Comparison of ENCODE assay signal across 8 mouse cellular contexts in genomic region chr14:113314499-113314898, GRCm38 (mm10). TPM values are rescaled to one million over a fixed set of nuclear protein-coding genes. Genes with fewer than 3 reads are reported as not detected.
DNase-seq lines count a peak whose midpoint lies in the region; ATAC-seq and TF ChIP-seq lines count a peak whose summit lies in the region.
"Not testable (repeated sequence)": the region's sequence is repeated elsewhere in the genome, so short reads cannot be mapped to it uniquely, and the experiment has no call there.

Tpm3-rs7 (plus strand) TSS chr14:113314608.

- TF ChIP-seq EP300 in ES-Bruce4 (IDR thresholded peaks at IDR 0.05; ENCODE audit: insufficient read depth, low read depth, low read length) = not testable (repeated sequence)

- not testable (repeated sequence) for H3K4me1 ChIP-seq in ES-Bruce4 (ENCODE audit: control insufficient read depth, insufficient read depth, low read length); bone marrow macrophage, adult 2 months (ENCODE audit: control insufficient read depth, insufficient read depth, low read length); heart, embryonic 16.5 days (ENCODE audit: control insufficient read depth, insufficient read depth, low read length)

- H3K4me2 ChIP-seq in heart, embryonic 16.5 days (ENCODE audit: low read depth, low read length) = not testable (repeated sequence)

- not testable (repeated sequence) for H3K9ac ChIP-seq in ES-Bruce4 (ENCODE audit: low read depth, poor library complexity, severe bottlenecking); heart, embryonic 16.5 days (ENCODE audit: low read length)

- not testable (repeated sequence) for H3K27ac ChIP-seq in ES-Bruce4 (ENCODE audit: insufficient read depth, low read length); bone marrow macrophage, adult 2 months (ENCODE audit: insufficient read depth, low read depth, low read length); heart, embryonic 16.5 days (ENCODE audit: low read length)

- not testable (repeated sequence) for H3K27me3 ChIP-seq in ES-Bruce4 (ENCODE audit: control insufficient read depth, insufficient read depth, low read length, poor library complexity, severe bottlenecking); heart, embryonic 16.5 days (ENCODE audit: control insufficient read depth, insufficient read depth, low read length)

- 88% methylated on average over 16 of the region's 16 CpGs for WGBS in heart, embryonic 16.5 days

- ATAC-seq in heart, embryonic 16.5 days (replicated peaks; ENCODE audit: extremely low read depth, insufficient read depth, low FRiP score); neutrophil, adult 5-6 weeks (ENCODE audit: extremely low read depth, insufficient number of reproducible peaks, low FRiP score, poor library complexity, severe bottlenecking): not testable (repeated sequence)

- not testable (repeated sequence) for DNase-seq in adrenal gland, adult 8-10 months; layer of hippocampus, adult 18-20 months (ENCODE audit: low spot score in 2 of 2); left cerebral cortex, adult 18-20 months (ENCODE audit: low spot score in 2 of 2); left cerebral cortex, postnatal 4 days

- not testable (repeated sequence) for H3K9me3 ChIP-seq in ES-Bruce4 (replicated peaks; ENCODE audit: control insufficient read depth, insufficient read depth, low read length, poor library complexity, severe bottlenecking); heart, embryonic 16.5 days (replicated peaks; ENCODE audit: control insufficient read depth, low read length)

- intact Hi-C loops in left cerebral cortex, postnatal 4 days (cut with DNase I) = not testable (repeated sequence)

- H3K4me3 ChIP-seq in ES-Bruce4 (ENCODE audit: low read depth, low read length); bone marrow macrophage, adult 2 months (ENCODE audit: insufficient read depth, low read length); heart, embryonic 16.5 days (ENCODE audit: low read length): not testable (repeated sequence)

- not testable (repeated sequence) for H3K36me3 ChIP-seq in ES-Bruce4 (ENCODE audit: control insufficient read depth, insufficient read depth, low read length, poor library complexity, severe bottlenecking); heart, embryonic 16.5 days (ENCODE audit: control insufficient read depth, insufficient read depth)

- TF ChIP-seq POLR2A in ES-Bruce4 (IDR thresholded peaks at IDR 0.05; ENCODE audit: insufficient read depth, low read length); bone marrow macrophage, adult 2 months (IDR thresholded peaks at IDR 0.05; ENCODE audit: borderline replicate concordance, low read depth, low read length): not testable (repeated sequence)

- TF ChIP-seq CTCF in ES-Bruce4 (IDR thresholded peaks at IDR 0.05; ENCODE audit: low read depth, low read length); bone marrow macrophage, adult 2 months (IDR thresholded peaks at IDR 0.05; ENCODE audit: low read depth, low read length): not testable (repeated sequence)

RNA-seq across cellular contexts. Expression of gene Tpm3-rs7, which starts in this region (rescaled TPM):
- polyA plus RNA-seq in ES-Bruce4 (2011; ENCODE audit: insufficient read depth, insufficient read length, low read depth, missing spikeins) = 144 and 159 TPM in 2 replicates
- total RNA-seq in adrenal gland, adult 8-10 months (2022) = 10 to 100 TPM; 41.1 to 63.2 (median 52.3) TPM
- 20.5 and 24.5 TPM in 2 replicates for polyA plus RNA-seq in bone marrow macrophage, adult 2 months (2012; ENCODE audit: insufficient read depth, insufficient read length, missing spikeins)
- polyA plus RNA-seq in heart, embryonic 16.5 days (2015; fragmentation: Nextera tagmentation; extraction: Ambion mirVana) = 2.4 and 10.6 TPM in 2 replicates
- total RNA-seq in layer of hippocampus, adult 18-20 months (2021) = 10 to 100 TPM; 43.3 to 45.1 TPM
- total RNA-seq in left cerebral cortex, adult 18-20 months (2021) = 10 to 100 TPM; 41.1 to 41.8 TPM
- 10 to 100 TPM; 85.2 to 88.5 TPM for total RNA-seq in left cerebral cortex, postnatal 4 days (2021)
- 23.2 and 35.6 TPM in 2 replicates for total RNA-seq in neutrophil, adult 5-6 weeks (2017)
